ENCODE assay signal across 21 mouse cellular contexts in genomic region chr17:26633926-26634325, GRCm38 (mm10).
"Had no signal": no experiment of that assay in that cellular context is flagged by ENCODE, and none has a peak within 500 bp of the region (broad histone marks: within the 10 kb centered on the region; RNA-seq: fewer than 3 reads in every experiment).

No protein-coding gene starts in this region.

- ATAC-seq: intestine, postnatal 0 days; liver, postnatal 0 days; midbrain, embryonic 13.5 days; midbrain, embryonic 16.5 days had no signal

- H3K4me3 ChIP-seq: limb, embryonic 10.5 days; limb, embryonic 13.5 days; megakaryocyte, embryonic 14.5 days; midbrain, embryonic 10.5 days; midbrain, embryonic 13.5 days; myocyte; neural tube, embryonic 13.5 days had no signal

- H3K27me3 ChIP-seq: limb, embryonic 13.5 days; megakaryocyte, embryonic 14.5 days; midbrain, embryonic 13.5 days; neural tube, embryonic 13.5 days had no signal

- H3K27ac ChIP-seq: limb, embryonic 10.5 days; limb, embryonic 13.5 days; liver, embryonic 14.5 days; midbrain, embryonic 10.5 days; midbrain, embryonic 13.5 days; neural tube, embryonic 13.5 days had no signal

- H3K4me1 ChIP-seq: limb, embryonic 10.5 days; limb, embryonic 13.5 days; midbrain, embryonic 10.5 days; midbrain, embryonic 13.5 days; neural tube, embryonic 13.5 days had no signal

- H3K4me2 ChIP-seq: limb, embryonic 13.5 days; lung, embryonic 14.5 days; midbrain, embryonic 13.5 days; neural tube, embryonic 13.5 days had no signal

- H3K9ac ChIP-seq: limb, embryonic 13.5 days; liver, embryonic 14.5 days; liver, postnatal 0 days; lung, embryonic 14.5 days; midbrain, embryonic 13.5 days; neural tube, embryonic 13.5 days had no signal

- DNase-seq: kidney, postnatal 14 days; layer of hippocampus, postnatal 36 days; liver; liver, postnatal 0 days; lung, embryonic 14.5 days; lung, postnatal 10 days; lung, postnatal 36 days; retina, postnatal 1 day; right cerebral cortex, postnatal 25 days; thymus, adult 18-20 months; thymus, postnatal 36 days had no signal

- H3K9me3 ChIP-seq: limb, embryonic 10.5 days; limb, embryonic 13.5 days; megakaryocyte, embryonic 14.5 days; midbrain, embryonic 10.5 days; midbrain, embryonic 13.5 days; neural tube, embryonic 13.5 days had no signal
